Mouse (Mus musculus): ENCODE data around the gene Ube2v1.

GRCm38 (mm10) chr2:167588774-167589577 lies 42.9 kb downstream of the Ube2v1 start:
- TF ChIP-seq POLR2A (IDR thresholded peaks at IDR 0.05; ENCODE audit: control insufficient read depth in 1 of 2, insufficient read depth in 1 of 2, low read depth in 1 of 2, low read length in 2 of 2, poor library complexity in 1 of 2) (no peak), TAL1 (IDR thresholded peaks at IDR 0.05; ENCODE audit: low read length) (no peak), USF1 (IDR thresholded peaks at IDR 0.05; ENCODE audit: low read depth, low read length) (no peak), CTCF (IDR thresholded peaks at IDR 0.05 in 2 of 3, conservative IDR thresholded peaks at IDR 0.05 in 1 of 3; ENCODE audit: control insufficient read depth in 1 of 3, insufficient read depth in 1 of 3, low read depth in 2 of 3, low read length in 3 of 3, poor library complexity in 1 of 3, severe bottlenecking in 1 of 3) (no peak), EP300 (IDR thresholded peaks at IDR 0.05; ENCODE audit: low read depth in 1 of 2, low read length in 2 of 2) (no peak), NELFE (IDR thresholded peaks at IDR 0.05; ENCODE audit: low read depth, low read length) (no peak), MAX (IDR thresholded peaks at IDR 0.05; ENCODE audit: low read length) (no peak), KAT2A (conservative IDR thresholded peaks at IDR 0.05; ENCODE audit: low read depth, low read length) (no peak), TCF12 (IDR thresholded peaks at IDR 0.05; ENCODE audit: low read depth, low read length) (no peak), SMC3 (IDR thresholded peaks at IDR 0.05; ENCODE audit: low read depth, low read length) (no peak), ZNF384 (IDR thresholded peaks at IDR 0.05; ENCODE audit: low read depth, low read length) (no peak), CHD2 (IDR thresholded peaks at IDR 0.05; ENCODE audit: low read length) (no peak), ZMIZ1 (IDR thresholded peaks at IDR 0.05; ENCODE audit: low read depth, low read length) (no peak), E2F4 (IDR thresholded peaks at IDR 0.05; ENCODE audit: borderline replicate concordance, low read depth, low read length) (no peak)
